Mouse (Mus musculus) heart, postnatal 10 days (tissue): ENCODE data around the gene Atp13a3. TPM values are rescaled to one million over a fixed set of nuclear protein-coding genes. Genes with fewer than 3 reads are reported as not detected.
A peak's percentile ranks its signal among the peaks of the same experiment; 100 is the strongest.
"Not testable (repeated sequence)": the region's sequence is repeated elsewhere in the genome, so short reads cannot be mapped to it uniquely, and the experiment has no call there.

Experiments used
- DNase-seq, 2 experiments: peaks; one replicate each; pipeline ENCODE4 v3.0.0; 2021
- intact Hi-C: fragments of 180-260 bp; cut with DNase I; formaldehyde crosslinking; loops from one replicate; pipeline ENCODE4 v1.15.1; 2025
- total RNA-seq, 2 experiments: library from RNA; stranded (reverse); gene quantifications; 2 replicates each; pipeline ENCODE4 v1.2.3; 2021

Gene Atp13a3
- total RNA-seq, 2 experiments from 2014 or later: 73.5 to 73.9 TPM

DNA sequence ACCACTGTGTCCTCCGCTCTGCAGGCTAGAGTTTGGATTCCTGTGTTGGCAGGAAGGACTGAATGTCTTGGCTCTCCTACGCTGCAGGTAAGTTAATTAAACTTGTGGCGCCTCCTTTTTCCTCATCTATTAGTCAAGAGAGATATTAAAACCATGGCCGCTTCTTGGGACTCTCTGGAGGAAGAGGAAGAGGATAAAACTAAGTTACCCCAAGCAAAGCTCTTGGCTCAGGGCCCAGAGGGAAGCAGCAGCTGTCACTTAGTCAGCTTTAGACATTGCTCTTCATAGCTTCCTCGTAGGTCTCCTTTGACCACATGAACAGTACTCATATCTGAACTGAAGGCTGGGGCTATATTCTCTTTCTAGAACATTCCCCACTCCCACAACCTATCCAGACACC is 10.5 kb upstream of the Atp13a3 start:
- DNase-seq: peak; percentile 18 to 33
- intact Hi-C loops: no loop called here

DNA sequence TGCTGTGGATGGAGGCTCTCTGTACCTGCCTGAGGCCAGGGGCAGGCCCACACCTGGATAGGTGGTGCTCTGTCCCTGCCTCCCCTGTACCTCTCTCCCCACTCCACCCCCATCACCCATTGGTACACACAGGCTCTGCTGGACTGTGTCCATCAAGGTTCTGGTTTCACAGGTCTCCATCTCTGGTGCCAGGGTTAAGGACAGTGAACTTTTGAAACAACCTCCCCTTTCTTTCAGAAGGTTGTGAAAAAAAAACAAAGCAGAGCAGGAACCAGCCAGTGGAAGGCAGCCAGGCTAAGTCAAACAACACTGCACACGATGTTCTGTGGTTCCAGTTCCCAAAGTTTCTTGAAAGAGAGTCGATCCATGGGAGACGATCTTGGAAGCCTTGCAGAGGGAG is 6.9 kb upstream of the Atp13a3 start:
- intact Hi-C loops: no loop called here
- DNase-seq: no peak

DNA sequence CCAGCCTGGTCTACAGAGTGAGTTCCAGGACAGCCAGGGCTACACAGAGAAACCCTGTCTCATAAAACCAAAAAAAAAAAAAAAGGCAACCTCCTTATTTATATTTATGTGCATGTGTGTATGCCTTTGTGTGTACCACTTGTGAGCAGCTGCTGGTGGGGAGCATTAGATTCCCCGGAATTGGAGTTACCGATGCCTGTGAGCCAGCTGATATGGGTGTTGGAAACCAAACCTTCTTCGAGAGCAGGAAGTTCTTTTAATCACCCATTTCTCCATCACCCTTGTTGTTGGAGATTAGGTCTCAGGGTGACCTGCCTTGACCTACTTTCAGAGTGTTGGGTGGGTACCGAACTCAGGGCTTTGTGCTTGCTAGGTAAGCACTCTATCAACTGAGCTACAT is 5.1 kb upstream of the Atp13a3 start:
- no peak for DNase-seq
- intact Hi-C loops: no loop called here

DNA sequence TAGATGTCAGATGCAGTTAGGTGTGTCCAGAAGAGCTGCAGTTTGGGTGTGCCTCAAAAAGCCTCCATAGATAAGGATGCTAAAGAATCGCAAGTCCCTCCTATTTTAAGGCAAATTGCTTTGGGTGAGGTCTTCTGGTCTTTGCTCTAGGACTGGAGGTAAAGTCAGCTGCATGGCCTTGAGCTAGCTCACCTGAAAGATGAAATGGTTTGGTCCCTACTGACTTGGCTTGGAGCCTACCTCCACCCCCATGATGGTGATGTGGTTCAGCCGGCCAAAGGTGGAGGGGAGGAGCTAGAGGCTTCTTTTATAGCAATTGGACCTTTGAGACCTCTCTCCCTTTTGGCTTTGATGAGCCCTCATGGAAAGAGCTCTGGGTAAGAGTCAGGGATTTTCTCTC is 1.7 kb upstream of the Atp13a3 start:
- DNase-seq: no peak

DNA sequence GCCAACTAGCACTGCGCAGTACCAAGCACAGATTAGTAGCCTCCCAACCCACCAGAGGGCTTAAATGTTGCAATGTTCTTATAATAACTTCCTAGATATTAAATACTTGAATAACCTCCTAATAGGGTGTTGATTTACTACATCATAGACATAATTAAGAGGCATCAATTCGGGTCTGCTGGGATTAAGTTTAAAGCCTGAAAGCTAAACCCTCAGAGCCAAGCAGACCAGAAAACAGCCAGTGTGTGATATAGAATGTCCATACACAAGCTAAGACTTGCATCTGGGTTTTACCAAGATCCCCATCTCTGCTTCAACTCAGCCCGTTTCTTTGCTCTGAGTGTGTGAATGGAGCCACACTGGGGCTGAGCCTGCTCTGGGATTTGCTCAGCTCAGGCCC is 2.2 kb downstream of the Atp13a3 start:
- intact Hi-C loops: no loop called here
- DNase-seq: no peak

More for the DNA sequence above, 1.7 kb upstream of the Atp13a3 start:
- intact Hi-C loops: no loop called here

DNA sequence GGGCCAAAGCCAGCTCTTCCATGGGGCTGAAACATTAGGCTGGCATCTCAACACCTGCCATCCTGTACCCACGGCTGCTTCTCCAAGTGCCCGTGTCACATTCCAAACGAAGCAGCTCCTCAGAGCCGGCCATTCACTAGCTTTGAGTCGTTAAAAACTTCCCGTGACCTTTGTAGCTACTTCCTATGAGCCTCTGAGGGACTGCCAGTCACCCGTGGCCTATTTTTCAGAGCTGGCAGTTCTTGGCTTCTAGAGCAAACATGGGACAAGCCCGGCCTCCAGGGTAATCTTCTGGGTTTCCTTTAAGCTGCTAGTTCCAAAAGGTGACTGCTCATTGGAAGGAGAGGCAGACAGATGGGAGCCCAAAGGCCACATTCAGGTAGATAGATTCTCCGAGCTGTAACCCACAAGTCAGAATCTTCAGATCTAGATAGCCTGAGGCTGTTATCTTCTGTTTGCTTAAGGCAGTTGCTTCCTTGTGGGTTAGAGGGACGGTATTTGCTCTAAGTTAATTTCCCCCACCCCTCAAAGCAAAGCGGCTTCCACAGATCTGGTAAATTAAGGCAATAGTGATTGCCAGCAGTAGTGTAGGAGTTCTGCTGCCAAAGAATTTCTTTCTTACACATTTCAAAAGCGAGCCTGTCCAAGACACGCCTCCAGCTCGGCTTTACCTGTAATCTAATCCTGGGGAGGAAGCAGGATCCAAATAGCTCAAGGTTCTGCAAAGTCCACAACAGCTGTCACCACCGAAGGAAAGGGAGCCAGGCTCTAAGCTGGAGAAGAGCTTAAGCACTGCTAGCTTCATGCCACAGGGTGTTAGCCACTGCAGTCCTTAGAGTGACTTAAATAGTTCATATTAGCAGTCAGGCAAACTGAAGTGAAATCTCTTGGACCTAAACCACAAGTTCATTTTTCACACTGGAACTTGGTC is 8.4 kb downstream of the Atp13a3 start:
- intact Hi-C loops: no loop called here
- DNase-seq: peak; percentile 57 to 60

DNA sequence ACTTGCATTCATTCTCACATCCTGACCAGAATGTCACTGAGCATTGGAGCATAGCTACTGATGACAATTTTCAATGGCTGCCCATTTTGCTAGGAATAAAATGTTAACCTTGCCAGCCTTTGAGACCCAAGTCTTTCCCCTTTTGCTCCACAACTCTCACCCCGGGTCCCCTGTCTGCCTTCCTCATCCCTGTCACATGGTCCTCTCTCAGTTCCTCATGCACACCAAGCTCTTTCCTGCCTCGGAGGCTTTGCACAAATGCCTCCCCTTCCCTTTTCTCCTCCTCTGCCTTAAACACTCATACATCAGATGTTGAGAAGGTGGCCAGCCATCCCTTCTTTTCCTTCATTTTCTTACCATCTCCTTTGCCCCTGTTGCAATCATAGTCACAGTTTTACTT is 10.6 kb downstream of the Atp13a3 start:
- DNase-seq: peak in 1 of 2 experiments; percentile 3
- intact Hi-C loops: no loop called here

DNA sequence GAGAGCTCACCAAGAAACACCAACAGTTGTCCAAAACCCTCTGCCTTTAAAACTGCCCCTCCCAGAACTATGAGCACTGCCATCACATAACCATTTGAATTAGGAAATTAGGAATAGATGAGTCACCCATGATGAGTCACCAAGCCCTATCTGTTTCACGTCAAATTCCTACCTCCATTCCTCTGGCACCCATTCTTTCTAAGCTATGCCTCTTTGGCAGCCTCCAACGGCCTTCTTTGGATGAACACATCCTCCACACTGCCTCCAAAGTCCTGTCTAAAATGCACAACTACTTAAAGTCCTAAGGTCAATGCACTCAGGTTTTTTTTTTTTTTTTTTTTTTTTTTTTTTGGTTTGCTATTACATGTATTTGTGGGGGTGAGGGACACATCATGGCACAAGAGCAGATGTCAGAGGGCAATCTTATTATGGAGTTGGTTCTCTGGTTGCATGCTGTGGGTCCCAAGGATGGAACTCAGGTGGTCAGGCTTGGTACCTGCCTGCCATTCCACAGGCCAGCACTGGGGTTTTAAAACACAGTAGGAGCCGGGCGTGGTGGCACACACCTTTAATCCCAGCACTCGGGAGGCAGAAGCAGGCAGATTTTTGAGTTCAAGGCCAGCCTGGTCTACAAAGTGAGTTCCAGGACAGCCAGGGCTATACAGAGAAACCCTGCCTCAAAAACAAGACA is 15.0 kb downstream of the Atp13a3 start:
- intact Hi-C loops: no loop called here
- peak; percentile 37 to 43 for DNase-seq

DNA sequence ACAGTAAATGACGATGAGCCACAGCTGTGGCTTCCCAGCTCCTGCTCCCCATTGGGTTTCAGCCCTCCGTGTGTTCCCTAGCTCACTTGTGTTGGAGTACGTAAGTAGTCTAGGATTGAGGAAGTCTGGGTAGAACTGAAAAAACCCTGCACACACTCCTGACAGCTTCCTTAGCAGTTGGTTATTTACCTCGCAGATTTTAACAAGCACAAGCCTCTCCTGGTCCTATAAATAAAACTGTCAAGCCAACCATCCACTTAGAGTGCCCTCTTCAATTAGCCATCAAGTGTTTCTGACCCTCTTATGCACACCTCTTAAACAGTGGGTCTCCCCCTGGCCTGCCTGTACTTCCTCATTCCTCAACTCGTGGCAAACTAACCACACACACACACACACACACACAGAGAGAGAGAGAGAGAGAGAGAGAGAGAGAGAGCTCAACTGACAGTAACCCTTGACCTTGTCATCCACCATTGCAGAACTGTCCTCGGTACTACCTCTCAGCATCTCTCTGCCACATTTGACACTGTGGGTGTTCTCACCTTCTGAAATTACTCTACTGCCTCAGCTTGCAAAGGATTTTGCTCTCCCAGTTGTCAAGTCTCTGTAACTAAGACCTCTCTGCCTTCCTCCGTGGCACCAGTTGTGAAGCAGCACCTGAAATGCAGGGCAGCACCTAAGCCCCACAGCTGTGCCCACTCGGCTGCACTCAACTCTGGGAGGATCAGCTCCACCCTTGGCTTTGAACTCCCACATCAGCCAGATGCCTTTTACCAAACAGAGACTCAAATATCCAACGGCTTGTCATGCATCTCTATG is 15.7 kb downstream of the Atp13a3 start:
- intact Hi-C loops: no loop called here
- DNase-seq: peak; percentile 13

DNA sequence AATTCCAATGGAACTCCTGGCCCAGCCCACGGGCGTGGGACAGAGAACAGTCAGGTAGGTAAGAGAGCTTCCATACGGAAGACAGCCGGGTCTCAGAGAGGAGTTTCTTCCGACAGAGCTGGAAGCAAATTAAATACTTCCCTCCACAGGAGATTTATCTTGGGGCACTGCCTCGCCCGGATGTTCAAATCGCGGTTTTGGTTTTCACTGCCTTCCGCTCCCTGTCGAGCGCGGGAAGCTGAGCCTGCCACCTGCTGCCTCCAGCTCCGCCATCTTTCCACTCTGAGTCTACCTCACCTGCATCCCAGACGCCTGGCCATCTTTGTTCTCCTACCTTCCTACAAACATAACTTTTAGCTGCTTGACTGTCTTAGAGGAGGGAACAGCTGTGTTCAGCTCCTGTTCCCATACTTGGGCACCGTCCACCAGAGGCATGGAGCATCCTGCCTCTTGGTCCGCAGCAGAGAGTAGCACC is 16.5 kb downstream of the Atp13a3 start:
- DNase-seq: peak in 1 of 2 experiments; percentile 35
- intact Hi-C loops: no loop called here

DNA sequence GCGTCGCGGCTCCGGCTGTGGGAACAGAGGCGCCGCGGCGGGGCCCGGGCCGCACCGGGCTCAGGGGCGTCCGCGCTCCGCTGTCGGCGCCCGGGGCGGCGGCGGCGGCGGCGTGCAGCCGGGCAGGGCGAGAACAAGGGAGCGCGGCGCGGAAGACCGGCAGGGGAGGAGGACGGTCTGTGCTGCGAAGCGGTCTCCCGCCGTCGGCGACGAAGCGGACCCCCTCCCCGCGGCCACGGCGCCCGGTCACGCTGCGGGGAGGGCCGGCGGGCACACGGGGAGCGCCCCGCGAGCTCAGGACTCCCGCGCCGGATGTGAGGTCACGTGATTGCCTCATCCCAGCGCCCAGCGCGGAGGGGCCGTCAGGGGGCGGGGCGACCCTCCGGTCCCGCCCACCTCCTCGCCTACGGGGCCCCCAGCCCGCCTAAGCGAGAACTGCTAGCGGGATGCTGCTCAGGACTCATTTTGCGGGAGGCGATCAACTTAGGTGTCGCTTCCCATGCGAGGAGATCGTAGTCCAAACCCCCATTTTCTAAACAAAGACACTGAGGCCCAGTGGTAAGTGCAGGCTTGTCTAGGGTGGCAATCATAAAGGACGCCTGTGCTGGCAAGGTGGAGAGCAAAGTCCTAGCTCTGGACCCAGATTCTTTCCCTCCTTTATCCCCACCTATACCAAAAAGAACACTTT is 17.1 kb downstream of the Atp13a3 start:
- intact Hi-C loops: no loop called here
- peak; percentile 92 for DNase-seq

DNA sequence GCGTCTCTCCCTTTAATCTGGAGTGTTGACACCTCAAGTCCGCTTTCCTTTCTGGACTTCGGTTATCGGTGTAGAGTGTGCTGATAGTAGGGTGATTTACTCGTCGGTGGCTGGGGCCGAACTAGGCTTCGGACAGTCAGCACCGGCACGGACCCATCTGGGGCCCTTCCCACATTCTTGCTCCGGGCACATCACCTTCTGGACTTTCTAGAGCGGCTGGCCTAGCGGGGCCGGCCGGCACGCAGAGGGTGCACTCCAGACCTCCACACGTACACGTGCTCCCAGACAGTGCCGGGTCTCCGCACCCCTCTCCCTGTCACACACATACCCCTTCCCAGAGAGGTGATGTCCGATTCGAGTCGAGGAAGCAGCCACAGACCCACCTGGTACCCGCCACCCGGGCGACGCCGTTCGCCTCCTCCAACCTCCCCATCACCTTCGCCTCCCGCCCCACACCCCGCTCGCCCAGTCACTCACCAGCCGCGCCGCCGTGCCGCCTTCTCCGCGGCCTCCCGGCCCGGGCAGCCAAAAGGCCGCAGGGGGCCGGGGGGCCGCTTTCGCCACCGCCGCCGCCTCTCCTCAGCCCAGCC is 17.8 kb downstream of the Atp13a3 start:
- DNase-seq: peak; percentile 50 to 57
- intact Hi-C loops: no loop called here

DNA sequence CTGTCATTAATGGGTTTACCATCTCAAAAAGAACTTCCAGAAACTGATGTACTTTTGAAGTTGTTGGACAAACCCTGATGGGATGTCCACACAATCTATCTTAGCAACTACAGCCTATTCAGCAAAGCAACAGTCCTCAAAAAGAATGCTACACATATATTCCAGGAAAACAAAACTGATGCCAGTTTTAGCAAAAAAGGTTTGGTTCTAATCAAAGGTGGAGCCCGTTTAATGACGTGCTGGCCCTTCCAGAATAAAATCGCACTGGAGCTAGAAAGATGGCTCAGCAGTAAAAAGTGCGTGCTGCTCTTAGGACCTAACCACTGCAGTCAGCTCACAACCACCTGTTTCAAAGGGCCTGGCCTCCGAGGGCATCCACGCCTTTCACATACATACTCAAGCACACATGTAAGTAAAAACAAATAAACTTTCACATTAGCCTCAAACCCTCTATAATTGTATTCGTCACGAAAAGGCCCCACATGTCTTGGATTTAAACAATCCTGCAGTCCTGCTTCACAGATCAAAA is 18.8 kb downstream of the Atp13a3 start:
- intact Hi-C loops: no loop called here
- DNase-seq: peak in 1 of 2 experiments; percentile 5

DNA sequence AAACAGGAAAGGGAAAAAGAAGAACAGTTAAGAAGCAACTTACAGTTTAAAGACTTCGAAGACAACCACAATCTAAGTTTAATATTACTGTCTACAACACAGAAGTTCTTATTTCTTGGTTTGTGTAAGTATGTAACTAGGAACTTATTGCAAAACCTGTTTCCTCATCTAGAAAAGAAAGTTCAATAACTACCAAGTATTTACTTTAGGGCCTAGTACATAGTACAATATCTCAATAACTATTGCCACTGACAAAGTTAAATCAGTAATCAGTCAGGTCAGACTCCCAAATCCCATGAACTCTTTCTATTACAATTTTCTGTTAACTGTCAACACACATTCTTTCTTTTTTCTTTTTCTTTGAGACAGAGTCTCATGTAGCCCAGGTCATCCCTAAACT is 20.2 kb downstream of the Atp13a3 start:
- intact Hi-C loops: loop anchor here (2.0 kb wide), 1 partner anchor 119 kb away; no protein-coding TSS in a partner anchor
- DNase-seq: no peak

DNA sequence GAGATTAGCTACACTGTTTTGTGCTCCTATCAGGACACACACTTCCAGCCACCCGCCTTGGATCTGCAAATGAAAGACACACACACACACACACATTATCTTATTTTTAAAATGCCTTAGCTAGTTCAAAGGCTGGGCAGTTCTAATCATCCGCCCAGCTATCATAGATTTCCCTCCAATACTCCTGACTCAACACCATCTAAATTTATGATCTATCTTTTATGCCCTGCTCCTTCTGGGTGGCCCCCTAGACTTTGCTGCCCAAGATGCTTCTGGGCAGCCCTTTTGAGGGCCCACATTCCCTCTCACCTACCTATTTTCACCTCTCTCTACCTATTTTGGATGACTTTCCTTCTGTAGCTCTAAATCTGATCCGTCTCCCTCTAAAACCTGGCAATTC is 29.5 kb downstream of the Atp13a3 start:
- intact Hi-C loops: no loop called here
- no peak for DNase-seq

DNA sequence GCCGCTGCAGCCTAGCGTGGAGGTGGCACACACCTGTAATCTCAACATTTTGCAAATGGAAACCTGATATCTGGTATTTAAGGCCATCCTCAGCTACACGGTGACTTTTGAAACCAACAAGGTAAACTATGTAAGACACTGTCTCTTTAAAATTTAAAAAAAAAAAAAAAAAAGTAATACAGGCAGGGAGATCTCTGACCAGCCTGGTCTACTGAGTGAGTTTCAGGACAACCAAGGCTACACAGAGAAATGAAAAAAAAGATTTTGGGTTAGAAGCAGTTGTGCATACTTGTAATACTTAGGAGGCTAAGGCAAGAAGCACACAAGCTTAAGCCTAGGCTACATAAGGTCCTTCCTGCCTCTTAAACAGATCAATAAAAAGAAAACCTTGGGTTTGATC is 30.8 kb downstream of the Atp13a3 start:
- intact Hi-C loops: loop anchor here (1.0 to 2.0 kb wide), 2 partner anchors 129 to 146 kb away; no protein-coding TSS in a partner anchor
- DNase-seq: no peak

DNA sequence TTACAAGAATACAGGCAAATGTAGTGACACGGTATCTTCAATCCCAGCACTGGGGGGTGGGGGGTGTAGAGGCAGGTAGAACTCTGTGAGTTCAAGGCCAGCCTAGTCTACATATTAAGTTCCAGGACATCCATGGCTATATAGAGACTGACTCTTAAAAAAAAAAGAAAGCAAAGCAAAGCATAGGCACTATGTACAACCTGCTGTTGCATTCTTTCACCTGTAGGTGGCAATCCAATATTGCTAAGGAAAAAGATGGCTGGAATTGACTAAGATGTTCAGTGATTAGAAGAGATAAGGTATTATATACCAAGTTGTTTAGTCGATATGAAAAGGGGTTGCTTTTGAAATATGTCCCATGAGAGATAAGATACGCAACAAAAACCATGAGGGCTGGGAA is 31.5 kb downstream of the Atp13a3 start:
- DNase-seq: peak; percentile 45 to 60
- intact Hi-C loops: loop anchor here (1.0 to 2.0 kb wide), 2 partner anchors 130 to 147 kb away; no protein-coding TSS in a partner anchor

DNA sequence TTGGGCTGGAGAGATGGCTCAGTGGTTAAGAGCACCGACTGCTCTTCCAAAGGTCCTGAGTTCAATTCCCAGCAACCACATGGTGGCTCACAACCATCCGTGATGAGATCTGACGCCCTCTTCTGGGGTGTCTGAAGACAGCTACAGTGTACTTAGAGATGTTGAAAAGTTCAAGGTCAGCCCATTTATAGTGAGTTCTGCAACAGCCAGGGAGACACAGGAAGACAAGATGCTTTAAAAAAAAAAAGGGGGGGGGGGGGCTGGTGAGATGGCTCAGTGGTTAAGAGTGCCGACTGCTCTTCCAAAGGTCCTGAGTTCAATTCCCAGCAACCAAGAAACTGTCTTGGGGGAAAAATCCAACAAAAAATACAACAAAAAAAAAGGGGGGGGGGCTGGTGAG is 32.5 kb downstream of the Atp13a3 start:
- intact Hi-C loops, DNase-seq: not testable (repeated sequence)

DNA sequence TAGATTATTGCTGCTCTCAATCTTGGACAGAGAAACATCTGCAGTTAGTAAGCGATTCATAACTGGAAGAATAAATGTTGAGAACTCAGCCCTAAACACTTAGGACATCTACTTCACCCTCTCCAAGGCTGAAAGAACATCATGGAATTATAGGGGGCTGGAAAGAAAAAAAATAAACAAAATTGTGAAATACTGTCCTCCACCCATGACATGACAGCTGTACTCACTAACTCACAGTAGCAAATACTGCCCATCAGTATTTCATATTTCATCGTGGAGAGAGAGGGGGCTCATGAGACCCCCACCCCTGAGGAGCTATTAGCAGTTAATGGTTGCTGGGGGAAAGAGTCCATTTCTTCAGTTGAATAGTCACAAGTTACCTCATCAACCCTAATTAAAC is 38.4 kb downstream of the Atp13a3 start:
- DNase-seq: no peak
- intact Hi-C loops: no loop called here
